Mouse (Mus musculus) embryonic fibroblast, embryonic 13.5 days (primary cell): Measurements from ENCODE around the gene Xpr1. TPM values are rescaled to one million over a fixed set of nuclear protein-coding genes. Genes with fewer than 3 reads are reported as not detected.

ENCODE experiments used
- H3K27ac ChIP-seq: 2 replicates; pipeline ENCODE4 v1.5.1; 2012; ENCODE audit warnings: low read length, control low read depth, inconsistent platforms; ENCODE audit not compliant: insufficient read depth
- H3K4me1 ChIP-seq: 2 replicates; pipeline ENCODE4 v1.6.1; 2011; ENCODE audit warnings: low read length; ENCODE audit not compliant: control insufficient read depth, insufficient read depth
- H3K4me3 ChIP-seq: 2 replicates; pipeline ENCODE4 v1.5.1; 2011; ENCODE audit warnings: mild to moderate bottlenecking, control low read depth, low read length; ENCODE audit not compliant: insufficient read depth
- CTCF ChIP-seq: IDR thresholded peaks from 2 replicates; pipeline ENCODE4 v1.5.1; 2011; ENCODE audit warnings: mild to moderate bottlenecking, control low read depth, low read length, moderate library complexity, borderline replicate concordance; ENCODE audit not compliant: insufficient read depth
- POLR2A ChIP-seq: IDR thresholded peaks from 2 replicates; pipeline ENCODE4 v1.6.1; 2011; ENCODE audit warnings: low read depth, mild to moderate bottlenecking, control low read depth, low read length, moderate library complexity
- polyA plus RNA-seq: library from polyadenylated mRNA; stranded (reverse); fragments of >200 nt; gene quantifications from 2 replicates; pipeline ENCODE4 v1.2.4, GENCODE M21; 2011; ENCODE audit warnings: low read depth; ENCODE audit not compliant: missing spikeins, insufficient read length

Xpr1 gene
- polyA plus RNA-seq, 1 experiment: 43.7 TPM

- no peak overlapping the region for H3K4me3 ChIP-seq
- TF ChIP-seq POLR2A (no peak), CTCF (no peak)
- H3K4me1 ChIP-seq: no peaks in the 10 kb centered on the region
- H3K27ac ChIP-seq: no peak overlapping the region
Observed at GRCm38 (mm10) chr1:155241701-155242487, 175.3 kb downstream of the Xpr1 start.

DNA sequence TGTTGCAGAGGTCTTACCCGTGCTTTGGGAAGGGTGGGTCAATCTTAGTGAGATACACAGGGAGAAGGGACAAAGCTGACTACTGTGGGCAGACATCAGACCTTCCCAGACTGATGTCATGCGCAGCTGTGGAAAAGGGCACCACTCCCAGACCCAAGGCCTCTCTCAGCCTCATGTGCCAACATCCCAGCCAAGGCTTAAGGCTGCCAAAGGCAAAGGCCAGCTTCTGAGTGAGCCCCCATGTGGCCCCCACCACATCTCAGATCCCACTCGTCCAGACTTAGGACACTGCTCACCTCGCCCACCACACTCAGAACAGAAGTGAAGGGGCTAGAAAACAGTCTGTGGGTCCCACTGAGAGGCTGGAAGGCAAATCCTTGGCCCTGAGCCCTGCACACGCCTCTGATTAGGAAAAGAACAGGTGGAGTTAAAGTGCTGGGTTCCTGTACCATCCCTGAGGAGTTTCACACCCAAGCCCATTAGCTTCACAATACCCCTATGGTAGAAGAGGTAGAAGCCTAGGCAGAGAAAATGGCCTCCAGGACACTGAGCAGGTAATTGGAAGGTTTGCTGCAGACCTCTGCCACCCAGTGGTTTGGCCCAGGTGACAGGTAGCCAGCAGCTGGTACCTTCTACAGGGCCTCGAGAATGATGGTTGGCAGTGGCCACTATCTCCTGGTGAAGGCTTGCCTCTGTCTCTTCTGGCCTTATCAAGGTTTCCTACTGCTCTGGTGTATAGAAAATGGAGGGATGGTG is 177.1 kb downstream of the Xpr1 start:
- no peak overlapping the region for H3K27ac ChIP-seq
- TF ChIP-seq POLR2A (no peak), CTCF (no peak)
- H3K4me3 ChIP-seq: no peak overlapping the region
- H3K4me1 ChIP-seq: no peaks in the 10 kb centered on the region

DNA sequence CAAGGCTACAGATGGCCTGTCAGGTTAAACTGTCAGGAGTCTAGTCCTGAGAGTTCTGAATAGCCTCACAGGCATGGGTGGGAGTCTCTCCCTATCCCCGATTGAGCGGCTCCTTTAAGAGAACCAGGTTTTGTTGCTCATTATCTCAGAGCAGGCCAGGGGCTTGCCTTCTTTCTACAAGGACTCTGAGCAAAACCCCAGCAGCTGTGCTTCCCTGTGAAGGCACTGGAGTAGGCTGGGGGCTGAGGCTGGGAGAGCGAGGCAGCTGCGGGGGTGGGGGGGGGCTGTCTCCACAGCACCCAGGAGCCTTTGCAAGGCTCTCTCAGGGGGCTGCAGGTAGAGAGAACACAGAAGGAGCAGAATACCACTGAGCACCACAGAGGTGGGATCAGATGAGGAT is 178.0 kb downstream of the Xpr1 start:
- no peak overlapping the region for H3K4me3 ChIP-seq
- no peaks in the 10 kb centered on the region for H3K4me1 ChIP-seq
- H3K27ac ChIP-seq: no peak overlapping the region
- TF ChIP-seq CTCF (no peak), POLR2A (no peak)

DNA sequence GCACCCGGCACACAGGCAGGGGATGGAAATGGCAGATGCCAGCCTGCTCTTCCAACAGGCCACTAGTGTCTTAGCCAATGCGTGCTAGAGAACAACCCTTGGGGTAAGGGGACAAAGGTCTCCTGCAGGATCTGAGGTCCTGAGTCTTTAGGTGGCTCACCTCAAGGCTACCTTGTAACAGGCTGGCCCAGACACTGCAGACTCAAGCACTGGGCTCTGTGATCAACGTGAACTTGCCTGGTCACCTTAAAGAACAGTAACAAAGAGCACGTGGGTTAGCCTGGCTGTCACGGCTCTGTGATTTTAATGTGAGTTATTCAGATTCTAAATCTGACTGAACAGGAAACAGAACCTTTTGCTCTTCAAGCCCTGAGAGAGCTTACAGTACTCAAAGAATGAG is 179.1 kb downstream of the Xpr1 start:
- TF ChIP-seq CTCF (no peak), POLR2A (no peak)

GRCm38 (mm10) chr1:155237390-155237789 is 179.8 kb downstream of the Xpr1 start:
- TF ChIP-seq POLR2A (no peak), CTCF (no peak)
- Histone ChIP-seq H3K4me3 (no peak overlapping the region), H3K27ac (no peak overlapping the region), H3K4me1 (peaks cover 7% of the 10 kb centered on the region)

More for the DNA sequence above, 179.1 kb downstream of the Xpr1 start:
- no peak overlapping the region for H3K27ac ChIP-seq
- H3K4me1 ChIP-seq: peaks cover 7% of the 10 kb centered on the region
- H3K4me3 ChIP-seq: no peak overlapping the region

GRCm38 (mm10) chr1:155236306-155237024 is 180.8 kb downstream of the Xpr1 start:
- Histone ChIP-seq H3K4me1 (peaks cover 7% of the 10 kb centered on the region), H3K27ac (no peak overlapping the region), H3K4me3 (no peak overlapping the region)
- TF ChIP-seq CTCF (no peak), POLR2A (no peak)

- Histone ChIP-seq H3K4me3 (no peak overlapping the region), H3K27ac (no peak overlapping the region), H3K4me1 (peaks cover 7% of the 10 kb centered on the region)
- no peak for TF ChIP-seq POLR2A
- no peak for TF ChIP-seq CTCF
Observed at GRCm38 (mm10) chr1:155235641-155236040, 181.6 kb downstream of the Xpr1 start.

DNA sequence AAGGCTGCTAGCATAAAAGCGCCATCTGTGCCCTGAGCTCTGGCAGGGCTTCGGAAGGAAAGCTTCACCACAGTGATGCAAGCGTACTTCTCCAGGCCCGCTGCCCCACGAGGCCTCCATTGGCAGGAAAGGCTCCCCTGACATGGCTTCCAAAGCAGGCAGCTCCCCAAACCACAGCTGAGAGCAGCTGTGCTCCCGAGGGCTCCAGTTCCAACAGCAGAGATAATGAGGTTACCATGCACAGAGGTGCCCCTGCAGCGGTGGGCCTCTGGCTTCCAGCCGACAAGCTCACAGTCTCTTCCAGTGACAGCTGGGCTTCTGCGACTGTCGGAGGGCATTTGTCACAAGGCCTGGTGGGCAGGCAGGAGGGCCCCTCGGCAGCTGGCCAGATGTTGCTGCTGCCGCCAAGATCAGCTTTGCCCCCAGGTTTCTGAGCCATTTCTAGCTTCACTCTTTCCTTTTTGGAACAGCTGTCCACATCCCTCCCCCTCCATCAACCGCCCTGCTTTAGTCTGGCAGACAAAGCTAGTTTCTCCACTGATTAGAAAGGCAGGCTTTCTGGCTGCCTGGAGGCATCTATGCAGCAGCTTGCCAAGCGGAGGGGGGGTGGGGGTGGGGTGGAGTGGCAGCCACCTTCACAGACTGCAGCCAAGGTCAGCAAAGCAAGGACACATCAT is 183.1 kb downstream of the Xpr1 start:
- no peak for TF ChIP-seq POLR2A
- no peak for TF ChIP-seq CTCF
- Histone ChIP-seq H3K4me3 (no peak overlapping the region), H3K4me1 (peaks cover 7% of the 10 kb centered on the region), H3K27ac (peak overlapping the region; percentile 5; the same call in 1 of the 2 replicates)

GRCm38 (mm10) chr1:155233378-155233777 is 183.8 kb downstream of the Xpr1 start:
- no peak overlapping the region for H3K4me3 ChIP-seq
- TF ChIP-seq POLR2A (no peak), CTCF (no peak)

GRCm38 (mm10) chr1:155232786-155233185 is 184.4 kb downstream of the Xpr1 start:
- H3K4me1 ChIP-seq: peaks cover 7% of the 10 kb centered on the region
- H3K27ac ChIP-seq: no peak overlapping the region
- TF ChIP-seq POLR2A (no peak), CTCF (no peak)
- no peak overlapping the region for H3K4me3 ChIP-seq

More at GRCm38 (mm10) chr1:155233378-155233777, 183.8 kb downstream of the Xpr1 start:
- Histone ChIP-seq H3K27ac (0 out of 2 replicates have a peak overlapping the region, but pooled peaks have one; percentile 5), H3K4me1 (peaks cover 7% of the 10 kb centered on the region)
